Mouse (Mus musculus): ENCODE results near the gene Tcf7l2.

DNA sequence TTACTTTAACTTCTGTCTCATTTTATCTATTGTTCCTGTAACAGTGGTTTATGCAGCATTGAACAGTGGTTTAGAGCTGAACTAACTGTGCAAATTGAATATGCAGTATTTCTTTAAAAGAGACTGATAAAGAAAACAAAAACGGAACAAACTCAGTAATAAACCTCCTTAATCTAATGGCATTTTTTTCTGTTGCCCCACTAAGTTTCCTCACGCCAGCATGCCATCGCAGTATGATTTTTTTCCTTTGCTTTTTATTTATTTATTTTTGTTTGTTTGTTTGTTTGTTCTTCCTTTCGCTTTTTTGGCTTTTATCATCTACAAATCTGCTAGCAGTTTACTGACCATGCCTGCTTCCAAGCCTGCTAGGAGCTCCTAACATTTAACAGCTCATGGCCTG is 183.2 kb downstream of the Tcf7l2 start:
- no peak for TF ChIP-seq CTCF (conservative IDR thresholded peaks at IDR 0.05 in 1 of 2, IDR thresholded peaks at IDR 0.05 in 1 of 2; ENCODE audit: low read depth in 2 of 2, low read length in 2 of 2)
- no peak for TF ChIP-seq EP300 (IDR thresholded peaks at IDR 0.05; ENCODE audit: low read length)
- TF ChIP-seq ELF1 (IDR thresholded peaks at IDR 0.05; ENCODE audit: low read depth, low read length) = no peak
- TF ChIP-seq MAZ (IDR thresholded peaks at IDR 0.05; ENCODE audit: low read depth, low read length) = no peak
- TF ChIP-seq UBTF (IDR thresholded peaks at IDR 0.05; ENCODE audit: low read depth, low read length) = no peak
- no peak for TF ChIP-seq JUND (conservative IDR thresholded peaks at IDR 0.05; ENCODE audit: low read depth, low read length)
- TF ChIP-seq TCF12 (IDR thresholded peaks at IDR 0.05; ENCODE audit: low read depth, low read length) = no peak
- TF ChIP-seq POLR2A (IDR thresholded peaks at IDR 0.05; ENCODE audit: low read depth, low read length) = no peak
- TF ChIP-seq SMC3 (IDR thresholded peaks at IDR 0.05; ENCODE audit: low read depth, low read length) = no peak
- TF ChIP-seq SIN3A (IDR thresholded peaks at IDR 0.05; ENCODE audit: low read length) = no peak
- no peak for TF ChIP-seq TBP (conservative IDR thresholded peaks at IDR 0.05; ENCODE audit: low read depth, low read length)
- TF ChIP-seq IRF4 (IDR thresholded peaks at IDR 0.05; ENCODE audit: low read depth, low read length) = no peak
- TF ChIP-seq JUN (IDR thresholded peaks at IDR 0.05; ENCODE audit: insufficient read depth, low read depth, low read length) = no peak
- no peak for TF ChIP-seq HCFC1 (IDR thresholded peaks at IDR 0.05; ENCODE audit: low read depth, low read length)

All from CH12.LX (cell line).